8 mouse cellular contexts compared by ENCODE assay signal in the genomic region with DNA sequence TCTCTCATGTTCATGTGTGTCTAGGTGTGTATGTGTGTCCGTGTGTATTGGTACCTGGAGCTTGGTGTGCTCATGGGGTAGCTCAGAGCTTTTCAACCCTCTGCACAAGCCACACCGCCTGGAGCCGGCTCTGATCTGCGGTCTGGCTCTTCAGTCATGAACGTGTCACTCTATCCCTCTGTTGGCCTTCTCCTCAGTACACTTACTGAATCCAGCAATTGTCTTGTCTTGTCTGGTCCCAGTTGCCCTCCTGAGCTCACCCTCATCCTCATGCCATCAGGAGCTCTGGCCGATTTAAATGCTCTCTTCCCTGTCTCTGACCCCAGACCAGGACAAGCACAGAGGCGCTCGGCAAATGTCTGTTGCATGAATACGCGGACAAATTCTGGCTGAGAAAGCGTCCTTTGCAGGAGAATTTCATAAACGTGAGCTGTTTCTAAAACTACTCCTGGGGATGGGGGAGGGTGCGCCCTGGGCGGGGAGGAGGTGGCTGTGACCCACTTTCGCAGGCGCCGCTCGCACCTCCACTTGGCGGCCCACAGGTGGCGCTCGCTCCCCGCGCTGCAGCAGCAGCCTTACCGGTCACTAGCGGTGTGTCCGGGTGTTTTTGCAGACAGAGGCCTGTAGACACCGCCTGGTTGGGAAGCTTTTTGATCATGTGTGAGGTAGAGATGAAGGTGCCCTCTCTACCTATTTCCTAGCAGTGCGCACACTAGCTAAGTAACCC. TPM values are rescaled to one million over a fixed set of nuclear protein-coding genes. Genes with fewer than 3 reads are reported as not detected.
A peak's percentile ranks its signal among the peaks of the same experiment; 100 is the strongest.
DNase-seq lines count a peak whose midpoint lies in the region; ATAC-seq lines count a peak whose summit lies in the region.

No protein-coding gene starts in this region.

- H3K4me3 ChIP-seq in megakaryocyte, embryonic 14.5 days (replicated peaks), result peak overlapping the region; percentile 64

- peaks cover 60% of the 10 kb centered on the region for H3K27me3 ChIP-seq in megakaryocyte, embryonic 14.5 days (replicated peaks)

- peak; percentile 82 for DNase-seq in embryo, embryonic 10 days (ENCODE audit: low spot score)
- peak; percentile 88 for DNase-seq in gastrocnemius, postnatal 10 days
- DNase-seq in induced T-regulatory cell, adult 2 months (ENCODE audit: low read depth), result peak; percentile 88
- DNase-seq in left cerebral cortex, adult 8-10 months (ENCODE audit: low spot score in 2 of 2), result peak; percentile 77 to 78
- peak; percentile 89 for DNase-seq in right cerebral cortex, adult 18-20 months
- peak; percentile 71 to 75 for DNase-seq in urinary bladder, adult 18-20 months (ENCODE audit: low spot score in 2 of 2)

- peaks cover 16% of the 10 kb centered on the region for H3K4me1 ChIP-seq in megakaryocyte, embryonic 14.5 days

- H3K9me3 ChIP-seq in megakaryocyte, embryonic 14.5 days, result no peaks in the 10 kb centered on the region

- H3K36me3 ChIP-seq in megakaryocyte, embryonic 14.5 days (replicated peaks; ENCODE audit: low read length), result no peaks in the 10 kb centered on the region

- peak; percentile 80 for ATAC-seq in activated CD4-positive, CD25-positive, alpha-beta regulatory T cell, adult 4 months

RNA-seq across cellular contexts. Expression of gene Adgre5, which starts 41.9 kb away (rescaled TPM):
- polyA plus RNA-seq in activated CD4-positive, CD25-positive, alpha-beta regulatory T cell, adult 4 months (2017; shearing (Covaris generic)), result 100 to 1,000 TPM; 167 to 170 TPM
- total RNA-seq in gastrocnemius, postnatal 10 days (2021), result 10 to 100 TPM; 40.6 to 59.8 TPM
- total RNA-seq in left cerebral cortex, adult 8-10 months (2022), result 10 to 100 TPM in 1 of 4 experiments, 1 to 10 TPM in 3; 8.3 to 12.2 (median 8.8) TPM
- 18.7 and 23.5 TPM in 2 replicates for polyA plus RNA-seq in megakaryocyte, embryonic 14.5 days (2012; ENCODE audit: insufficient read depth, low replicate concordance)

Comparison
In these comparisons a context has a peak if more than half of its experiments do, and no peak if none do; other contexts are left out.
1. Peak in every context shown above with its lines: DNase-seq, ATAC-seq and H3K4me3 ChIP-seq.